Mouse (Mus musculus) heart, postnatal 36 days (tissue): ENCODE data around the gene Ankrd23. TPM values are rescaled to one million over a fixed set of nuclear protein-coding genes. Genes with fewer than 3 reads are reported as not detected.

Experiments used
- DNase-seq, 2 experiments: peaks; one replicate each; pipeline ENCODE4 v3.0.0; 2021 to 2022
- intact Hi-C: fragments of 180-260 bp; cut with DNase I; formaldehyde crosslinking; loops from one replicate; pipeline ENCODE4 v1.15.1; 2025
- total RNA-seq, 2 experiments: library from RNA; stranded (reverse); gene quantifications; 2 replicates each; pipeline ENCODE4 v1.2.3; 2021

Gene Ankrd23
- total RNA-seq, 2 experiments from 2014 or later = 203 to 373 TPM

DNA sequence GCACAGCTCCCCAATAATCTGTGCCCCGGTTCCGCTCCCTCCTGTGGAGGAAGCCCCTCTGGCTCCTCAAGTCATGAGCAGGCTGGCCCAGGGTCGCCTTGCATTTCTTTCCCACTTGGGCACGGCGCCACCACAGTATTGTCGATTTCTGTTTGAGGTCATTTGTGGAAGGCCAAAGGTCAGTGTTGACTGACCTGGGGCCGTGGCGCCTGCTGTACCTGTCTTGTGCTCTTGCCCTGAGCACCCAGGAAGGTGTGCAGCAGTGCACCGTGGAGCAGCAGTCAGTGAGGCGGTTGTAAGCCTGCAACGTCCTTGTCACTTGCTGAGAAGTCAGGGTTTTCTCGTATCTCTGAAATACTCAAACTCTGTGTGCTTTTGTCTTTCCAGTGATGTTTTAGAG lies 10.9 kb downstream of the Ankrd23 start:
- intact Hi-C loops = no loop called here
- no peak for DNase-seq

DNA sequence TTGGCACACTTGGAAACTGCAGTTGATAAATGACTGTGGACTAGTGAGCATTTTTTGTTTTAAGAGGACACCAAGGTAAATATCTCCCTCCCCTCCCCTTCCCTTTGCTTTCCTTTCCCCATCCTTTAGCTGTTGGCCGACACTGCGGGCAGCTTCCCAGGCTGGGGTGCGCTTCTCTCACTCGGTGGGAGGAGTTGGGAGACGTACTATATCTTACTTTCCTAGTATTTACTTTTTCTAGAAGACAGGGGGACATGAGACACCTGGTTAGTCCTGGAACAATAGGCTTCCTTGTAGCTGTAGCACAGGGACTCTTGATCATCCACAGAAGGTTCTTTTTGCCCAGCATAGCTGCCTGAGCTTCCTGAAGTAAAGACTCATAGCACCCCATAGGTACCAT lies 12.6 kb downstream of the Ankrd23 start:
- DNase-seq = no peak
- intact Hi-C loops = no loop called here

DNA sequence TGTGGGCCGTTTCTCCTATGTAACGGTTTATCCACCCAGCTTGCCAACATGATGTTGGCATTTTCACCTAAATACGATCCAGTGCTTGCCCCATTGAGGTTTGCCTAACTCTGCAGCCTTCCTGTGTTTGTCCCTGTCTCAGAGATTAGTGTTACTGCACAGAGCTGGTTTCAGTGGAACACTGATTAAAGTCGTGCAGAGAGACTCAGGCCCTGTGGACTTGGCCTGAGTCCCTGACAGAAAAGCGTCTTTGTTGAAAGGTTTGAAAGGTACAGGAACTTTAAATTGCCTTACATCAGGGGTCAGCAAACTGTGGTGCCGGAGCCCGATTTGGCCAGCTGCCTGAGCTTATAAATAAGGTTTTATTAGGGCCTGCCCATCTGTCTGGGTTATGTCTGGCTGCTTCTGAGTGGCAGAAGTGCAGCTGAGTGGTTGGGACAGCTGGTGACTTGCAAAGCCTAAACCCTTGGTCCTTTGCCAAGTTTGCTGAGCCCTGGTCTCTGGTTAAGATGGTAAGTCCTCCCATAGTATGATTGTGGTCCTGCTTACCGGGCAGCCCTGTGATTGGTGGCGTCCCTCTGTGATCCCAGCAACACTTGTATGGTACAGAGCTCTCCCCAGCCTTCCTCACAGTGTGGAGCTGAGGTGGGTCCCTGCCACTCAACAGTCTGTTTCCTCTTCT lies 13.2 kb downstream of the Ankrd23 start:
- intact Hi-C loops = no loop called here
- DNase-seq = no peak

DNA sequence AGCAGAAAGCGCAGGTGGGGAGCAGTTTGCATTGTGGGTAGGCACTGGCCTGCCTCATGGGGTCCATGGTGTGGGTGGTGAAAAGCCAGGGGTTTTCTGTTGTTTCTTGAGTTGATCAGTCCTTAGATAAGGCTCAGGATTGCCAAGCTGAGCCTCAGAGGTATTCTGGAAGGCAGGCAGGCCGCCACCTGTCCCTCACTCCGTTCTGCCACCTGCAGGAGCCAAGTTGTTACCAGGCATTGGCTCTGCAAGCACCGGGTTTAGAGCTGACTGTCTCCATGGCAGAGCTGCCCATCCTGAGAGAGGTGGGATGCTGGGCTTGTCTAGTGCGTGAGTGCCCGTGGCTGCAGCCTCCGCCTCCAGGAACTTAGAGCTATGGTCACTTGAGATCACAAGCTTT lies 14.5 kb downstream of the Ankrd23 start:
- DNase-seq = no peak
- intact Hi-C loops = no loop called here

DNA sequence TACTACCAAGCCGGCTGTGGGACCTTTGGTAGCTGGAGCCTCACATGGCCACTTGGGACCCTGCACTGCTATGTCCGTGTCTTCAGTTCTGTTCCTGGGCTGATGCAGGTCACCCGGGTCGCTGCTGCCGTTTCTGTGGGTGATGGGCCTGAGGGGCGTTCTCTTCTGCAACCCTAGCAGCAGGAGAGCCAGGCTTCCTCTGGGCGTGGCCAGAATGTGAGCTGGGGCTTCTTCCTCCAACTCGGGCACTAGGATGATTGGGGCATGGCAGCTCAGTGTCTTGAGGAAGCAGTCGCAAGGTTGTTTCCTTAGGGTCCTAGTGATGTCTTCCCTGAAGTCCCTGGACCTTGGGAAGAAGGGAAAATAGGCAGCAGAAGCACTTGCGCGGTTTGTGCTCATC lies 17.1 kb downstream of the Ankrd23 start:
- intact Hi-C loops = no loop called here

DNA sequence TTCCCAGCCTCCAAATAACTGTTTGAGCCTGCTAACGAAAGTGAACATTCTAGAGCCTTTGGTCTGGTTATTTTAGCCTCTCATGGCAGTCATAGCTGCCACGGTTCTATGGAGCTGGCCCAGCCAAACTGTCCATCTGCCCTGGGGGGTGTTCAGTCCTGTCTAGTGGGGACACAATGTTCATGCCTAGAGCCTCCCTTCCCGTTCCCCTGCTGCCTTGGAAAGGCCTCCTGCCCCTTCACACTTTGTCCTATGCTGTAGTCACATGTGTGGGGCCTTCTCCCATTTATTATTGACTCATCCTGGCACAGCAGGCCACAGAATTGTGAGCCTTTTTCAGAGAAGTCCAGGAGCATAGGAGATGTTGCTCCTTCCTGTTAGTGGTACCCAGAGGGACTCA lies 18.4 kb downstream of the Ankrd23 start:
- DNase-seq = no peak
- intact Hi-C loops = no loop called here

More for the DNA sequence above, 17.1 kb downstream of the Ankrd23 start:
- no peak for DNase-seq

DNA sequence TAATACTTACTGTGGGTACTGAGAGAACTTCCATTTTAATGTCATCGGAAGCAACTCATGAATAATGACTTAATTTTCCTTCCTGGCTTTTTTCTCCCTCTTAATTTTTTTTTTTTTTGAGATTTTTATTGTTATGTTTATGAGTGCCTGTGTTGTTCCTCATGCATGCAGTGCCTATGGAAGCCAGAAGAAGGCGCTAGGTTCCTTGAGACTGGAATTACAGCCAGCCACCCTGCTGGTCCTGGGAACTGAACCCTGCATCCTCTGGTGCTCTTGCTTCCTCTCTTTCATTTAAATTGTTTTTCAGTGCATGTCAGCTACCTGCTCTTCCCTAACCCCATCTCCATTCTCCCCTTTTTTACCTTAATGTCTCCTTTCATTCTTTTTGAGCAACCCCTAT lies 23.0 kb downstream of the Ankrd23 start:
- peak in 1 of 2 experiments; percentile 4 for DNase-seq
- intact Hi-C loops = loop anchor here (5.0 kb wide), 1 partner anchor 146 kb away; the partner anchor contains the start of gene Kansl3

DNA sequence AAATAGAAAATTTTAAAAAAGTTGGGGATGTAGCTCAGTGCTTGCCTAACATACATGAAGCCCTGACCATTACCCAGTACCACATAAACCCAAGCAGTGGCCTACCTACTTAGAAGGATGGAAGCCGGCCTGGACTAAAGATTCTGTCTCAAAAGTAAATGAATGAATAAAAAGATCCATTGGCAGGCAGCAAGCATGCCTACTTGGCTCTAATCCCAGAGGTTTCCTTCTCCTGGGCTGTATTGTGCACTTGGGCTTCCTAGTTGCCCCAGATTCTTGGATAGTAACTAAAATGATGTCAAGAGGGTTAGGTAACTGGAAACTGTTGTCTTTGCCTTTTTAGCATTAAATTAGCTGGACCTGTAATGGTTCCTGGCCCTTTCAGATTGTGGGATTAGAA lies 23.4 kb downstream of the Ankrd23 start:
- peak in 1 of 2 experiments; percentile 10 for DNase-seq
- intact Hi-C loops = loop anchor here (5.0 kb wide), 1 partner anchor 146 kb away; the partner anchor contains the start of gene Kansl3

DNA sequence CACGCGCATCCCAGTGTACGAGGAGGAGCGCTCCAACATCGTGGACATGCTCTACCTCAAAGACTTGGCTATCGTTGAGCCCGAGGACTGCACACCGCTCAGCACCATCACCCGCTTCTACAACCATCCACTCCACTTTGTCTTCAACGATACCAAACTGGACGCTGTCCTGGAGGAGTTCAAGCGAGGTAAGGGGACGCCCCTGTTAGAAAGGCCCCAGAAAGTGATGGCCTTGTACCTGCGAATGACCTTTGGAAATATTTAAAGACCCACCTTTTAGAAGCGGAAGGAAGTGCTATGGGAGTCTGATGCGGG lies 23.8 kb downstream of the Ankrd23 start:
- DNase-seq = no peak
- intact Hi-C loops = loop anchor here (5.0 kb wide), 1 partner anchor 146 kb away; the partner anchor contains the start of gene Kansl3

DNA sequence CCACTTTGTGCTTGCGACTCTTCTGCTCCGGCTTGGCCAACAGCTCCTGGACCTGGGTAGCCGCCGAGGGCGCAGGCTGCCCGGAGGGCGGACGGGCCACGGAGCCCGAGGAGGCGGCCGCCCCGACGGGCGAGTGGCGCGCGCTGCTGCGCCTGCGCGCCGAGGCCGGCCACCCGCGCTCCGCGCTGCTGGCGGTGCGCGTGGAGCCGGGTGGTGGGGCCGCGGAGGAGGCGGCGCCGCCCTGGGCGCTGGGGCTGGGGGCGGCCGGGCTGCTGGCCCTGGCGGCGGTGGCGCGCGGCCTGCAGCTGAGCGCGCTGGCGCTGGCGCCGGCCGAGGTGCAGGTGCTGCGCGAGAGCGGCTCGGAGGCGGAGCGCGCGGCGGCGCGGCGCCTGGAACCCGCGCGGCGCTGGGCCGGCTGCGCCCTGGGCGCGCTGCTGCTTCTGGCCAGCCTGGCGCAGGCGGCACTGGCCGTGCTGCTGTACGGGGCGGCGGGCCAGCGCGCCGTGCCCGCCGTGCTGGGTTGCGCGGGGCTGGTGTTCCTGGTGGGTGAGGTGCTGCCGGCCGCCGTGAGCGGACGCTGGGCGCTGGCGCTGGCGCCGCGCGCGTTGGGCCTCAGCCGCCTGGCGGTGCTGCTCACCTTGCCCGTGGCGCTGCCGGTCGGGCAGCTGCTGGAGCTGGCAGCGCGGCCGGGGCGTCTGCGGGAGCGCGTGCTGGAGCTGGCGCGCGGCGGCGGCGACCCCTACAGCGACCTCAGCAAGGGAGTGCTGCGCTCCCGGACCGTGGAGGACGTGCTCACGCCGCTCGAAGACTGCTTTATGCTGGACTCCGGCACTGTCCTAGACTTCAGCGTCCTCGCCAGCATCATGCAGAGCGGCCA lies 24.4 kb downstream of the Ankrd23 start:
- intact Hi-C loops = loop anchor here (5.0 kb wide), 1 partner anchor 145 kb away; the partner anchor contains the start of gene Kansl3
- DNase-seq = peak; percentile 36 to 64

DNA sequence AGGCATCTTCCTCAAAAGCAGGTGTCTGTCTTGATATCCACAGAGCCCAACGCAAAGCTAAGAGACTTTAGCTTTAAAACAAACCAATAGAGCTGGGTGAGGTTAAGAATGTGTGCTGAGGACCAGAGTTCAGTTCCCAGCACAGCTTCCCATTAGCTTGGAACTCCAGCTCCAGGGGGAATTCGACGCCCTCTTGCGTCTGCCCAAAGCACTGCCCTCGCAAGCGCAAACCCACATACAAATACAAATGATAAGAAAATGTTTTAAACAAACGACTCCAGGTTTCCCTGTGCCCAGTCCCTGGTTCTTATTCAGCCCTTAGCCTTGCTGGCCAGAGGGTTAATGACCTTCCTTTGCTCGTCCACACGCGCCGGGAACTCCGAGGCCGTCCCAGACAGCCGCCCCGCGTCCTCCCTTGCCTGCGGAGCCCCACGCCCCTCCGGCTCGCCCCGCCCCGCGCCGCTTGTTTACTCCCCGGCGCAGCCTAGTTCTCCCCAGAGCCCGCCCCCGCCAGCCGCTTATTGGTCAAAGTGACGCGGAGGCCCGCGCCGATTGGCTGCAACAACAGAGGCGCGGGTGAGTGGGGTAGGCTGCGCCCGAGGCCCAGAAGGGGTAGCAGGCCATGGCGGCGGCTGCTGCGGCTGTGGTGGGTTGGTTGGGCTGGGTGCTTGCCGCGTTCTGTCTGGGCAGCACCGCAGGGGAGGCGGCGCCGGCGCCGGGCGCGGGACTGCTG lies 25.2 kb downstream of the Ankrd23 start, which contains the start of gene Cnnm3:
Gene Cnnm3, plus strand, starts transcription at position 579 of the 733 bp plus-strand sequence.
- intact Hi-C loops = loop anchor here (2.0 to 5.0 kb wide), 2 partner anchors 39 to 144 kb away; partner anchors contain the start of gene Kansl3
- DNase-seq = peak; percentile 100

DNA sequence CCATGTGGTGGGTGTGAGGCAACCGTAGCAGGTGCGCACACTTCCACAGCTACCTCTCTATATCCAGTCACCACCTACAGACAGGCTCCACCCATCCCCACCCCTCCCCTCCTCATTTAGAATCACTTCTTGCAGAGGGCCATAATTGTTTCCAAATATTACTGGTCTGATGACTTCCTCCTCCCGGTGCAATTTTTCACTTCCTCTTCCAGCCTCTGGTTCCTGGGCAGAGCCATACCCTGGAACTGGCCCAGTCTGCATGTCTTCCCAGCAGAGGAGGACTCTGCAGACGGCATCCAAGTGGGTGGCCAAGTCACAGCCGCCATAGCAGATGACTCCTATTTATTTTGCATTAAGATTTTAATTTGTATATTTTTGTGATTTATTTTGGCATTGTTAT lies 28.4 kb downstream of the Ankrd23 start:
- intact Hi-C loops = no loop called here
- no peak for DNase-seq

DNA sequence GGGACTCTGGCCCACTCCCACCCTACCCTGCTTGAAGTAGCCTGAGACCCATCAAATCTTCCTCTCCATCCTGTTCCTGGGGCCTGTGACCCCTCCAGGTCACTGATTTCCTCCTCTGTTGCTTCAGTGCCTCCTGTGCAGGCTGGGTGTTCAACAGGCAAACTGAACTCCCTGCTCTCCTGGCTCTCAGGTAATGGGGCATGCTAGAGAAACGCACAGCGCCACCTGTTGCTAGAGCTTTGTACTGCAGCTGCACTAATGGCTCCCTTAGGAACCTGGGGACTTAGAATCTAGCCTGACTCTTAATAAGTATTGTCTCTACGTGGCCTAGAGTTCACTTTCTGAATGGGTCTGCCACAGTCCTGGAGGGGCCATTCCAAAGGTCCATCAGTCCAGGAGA lies 35.4 kb downstream of the Ankrd23 start:
- DNase-seq = peak; percentile 78 to 89
- intact Hi-C loops = no loop called here

DNA sequence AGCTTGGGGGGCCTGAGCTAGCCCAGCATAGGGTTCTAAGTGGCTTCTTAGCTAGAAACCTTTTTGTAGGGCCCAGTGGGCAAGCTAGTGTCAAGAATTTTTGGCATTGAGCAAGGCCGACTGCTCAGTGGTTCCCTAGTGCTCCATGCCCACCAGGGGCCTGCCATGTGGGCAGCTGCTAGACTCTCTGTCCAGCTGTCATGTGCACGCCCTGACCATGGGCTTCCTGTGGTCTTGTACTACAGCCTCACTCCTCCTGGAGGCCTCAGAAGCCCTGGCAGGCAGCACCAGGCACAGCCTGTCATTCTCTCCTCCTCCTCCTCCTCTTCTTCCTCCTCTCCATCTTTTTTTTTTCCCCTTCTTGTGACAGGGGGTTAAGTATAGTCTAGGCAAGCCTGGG lies 39.4 kb downstream of the Ankrd23 start:
- intact Hi-C loops = no loop called here
- DNase-seq = no peak

DNA sequence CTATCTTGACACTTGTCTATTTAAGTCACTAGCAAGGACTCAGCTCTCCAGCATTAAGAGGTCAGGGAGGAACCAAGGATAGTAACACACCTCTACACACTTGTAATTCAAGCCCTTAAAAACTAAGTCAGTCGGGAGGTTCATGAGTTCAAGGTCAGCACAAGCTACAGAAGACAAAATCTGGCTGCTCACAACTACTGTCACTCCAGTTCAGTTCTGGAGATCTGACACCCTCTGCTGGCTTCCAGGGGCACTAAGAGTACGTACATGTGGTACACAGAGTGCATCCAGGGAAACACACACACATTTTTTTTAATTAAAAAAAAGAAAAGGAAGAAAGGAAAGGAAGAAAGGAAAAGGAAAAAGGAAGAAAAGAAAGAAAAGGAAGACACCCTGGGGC lies 40.0 kb downstream of the Ankrd23 start:
- DNase-seq = no peak

DNA sequence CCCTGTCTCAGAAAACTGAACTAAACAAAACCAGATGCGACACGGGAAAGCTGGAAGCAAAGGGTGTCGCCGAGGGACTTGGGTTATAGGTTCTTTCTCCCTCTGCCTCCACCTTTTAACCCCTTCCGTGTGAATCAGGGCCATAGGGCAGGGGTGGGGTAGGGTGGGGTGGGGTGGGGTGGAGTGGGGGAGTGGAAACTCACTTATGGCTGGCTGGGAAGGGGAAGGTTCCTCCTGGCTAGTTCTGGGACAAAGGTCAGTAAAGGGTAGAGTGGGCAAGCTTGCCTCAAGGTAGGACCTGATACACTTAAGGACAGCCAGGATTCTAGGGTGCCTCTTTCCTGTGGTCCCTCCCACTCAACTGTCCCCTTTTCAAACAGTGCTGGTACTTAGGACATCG lies 43.4 kb downstream of the Ankrd23 start:
- no peak for DNase-seq
- intact Hi-C loops = loop anchor here (2.0 to 5.0 kb wide), 3 partner anchors 51 to 168 kb away; partner anchors contain the start of gene Kansl3

More for the DNA sequence above, 40.0 kb downstream of the Ankrd23 start:
- intact Hi-C loops = no loop called here

DNA sequence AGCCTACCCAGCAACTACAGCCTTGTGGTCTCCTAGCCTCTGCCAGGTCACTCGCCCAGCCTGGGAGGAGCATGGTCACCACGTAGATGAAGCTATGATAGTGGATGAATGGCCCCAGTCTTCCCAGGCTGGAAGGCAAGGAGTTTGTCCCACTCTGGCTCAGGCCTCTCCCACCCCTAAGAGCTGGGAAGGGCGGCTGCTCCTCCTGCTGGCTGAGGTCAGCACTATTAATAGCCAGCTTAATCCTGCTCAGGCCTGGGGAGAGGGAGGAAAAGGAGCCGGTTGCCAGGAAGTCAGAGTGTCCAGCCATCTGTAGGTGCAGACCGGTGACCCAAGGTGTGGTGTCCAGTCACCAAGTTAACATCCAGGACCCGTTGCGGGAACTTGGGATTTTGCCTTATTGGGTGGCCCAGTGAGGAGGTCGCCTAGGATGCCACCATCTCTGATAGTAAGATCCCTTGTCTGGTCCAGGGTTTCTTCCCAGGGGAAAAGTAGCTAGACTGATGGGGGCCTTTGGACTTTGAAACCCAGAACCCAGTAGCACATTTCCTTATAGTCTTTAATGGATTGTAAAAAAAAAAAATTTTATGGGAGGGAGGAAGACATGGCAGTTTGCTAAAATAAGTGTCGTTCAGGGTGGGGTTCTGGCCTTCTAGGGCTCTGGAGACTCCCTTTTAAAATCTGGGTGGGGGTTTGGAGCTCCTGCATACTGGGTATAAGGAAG lies 44.1 kb downstream of the Ankrd23 start:
- intact Hi-C loops = loop anchor here (2.0 to 5.0 kb wide), 3 partner anchors 50 to 168 kb away; partner anchors contain the start of gene Kansl3
- DNase-seq = peak; percentile 59 to 70

DNA sequence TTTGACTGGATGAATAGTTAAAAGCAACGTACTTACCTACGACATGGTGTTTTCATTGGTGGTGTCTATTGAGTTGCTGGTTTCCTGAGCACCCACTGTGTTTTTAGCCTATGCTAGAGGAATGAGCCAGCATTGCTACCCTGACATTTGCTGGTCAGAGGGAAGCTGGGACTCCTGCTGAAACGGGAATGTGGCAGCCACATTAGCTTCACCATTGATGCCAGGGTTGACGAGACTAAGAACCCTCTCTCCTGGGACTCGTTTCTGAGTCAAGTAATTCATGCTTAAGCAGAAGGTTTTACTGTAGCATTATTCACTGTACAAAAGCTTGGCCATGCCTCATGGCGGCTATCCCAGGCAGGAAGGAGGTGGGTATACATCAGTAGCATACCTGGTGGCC lies 47.0 kb downstream of the Ankrd23 start:
- no peak for DNase-seq
- intact Hi-C loops = loop anchor here (2.0 to 5.0 kb wide), 3 partner anchors 17 to 122 kb away; partner anchors contain the start of gene Kansl3

DNA sequence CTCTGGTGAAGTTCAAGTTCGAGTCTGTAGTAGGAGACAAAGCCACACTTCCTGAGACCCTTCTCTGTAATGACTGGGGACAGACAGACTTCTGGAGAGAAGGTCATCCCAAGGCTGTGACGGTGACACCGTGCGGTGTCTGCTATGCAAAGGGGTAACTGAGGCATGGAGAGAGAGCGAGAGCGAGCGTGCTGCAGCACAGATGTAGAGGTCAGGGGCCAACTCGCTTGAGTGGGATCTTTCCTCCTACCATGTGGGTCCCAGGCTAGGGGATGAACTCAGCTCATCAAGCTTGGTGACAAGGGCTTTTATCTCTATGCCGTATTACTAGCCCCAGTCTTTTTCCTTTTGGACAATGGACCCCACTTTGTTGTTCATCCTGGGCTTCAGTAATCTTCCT lies 49.6 kb downstream of the Ankrd23 start:
- DNase-seq = no peak

DNA sequence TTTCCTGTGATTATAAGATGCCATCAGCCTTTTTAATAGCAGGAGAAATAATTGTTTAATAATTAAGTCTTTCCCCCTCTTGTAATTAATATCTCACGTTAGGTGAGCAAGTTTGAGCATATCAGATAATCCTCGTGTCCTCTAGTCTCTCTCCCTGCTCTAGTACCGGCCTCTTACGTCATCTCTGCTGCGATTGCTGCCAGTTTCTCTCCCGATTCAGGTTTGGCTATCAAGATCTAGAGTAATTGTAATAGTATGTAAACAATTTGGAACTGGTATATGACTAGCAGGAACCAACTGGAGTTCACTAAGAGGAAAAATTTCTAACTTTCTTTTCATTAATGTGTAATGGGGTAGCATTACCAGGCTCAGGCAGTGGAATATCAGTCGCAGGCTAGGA lies 51.6 kb downstream of the Ankrd23 start:
- no peak for DNase-seq
- intact Hi-C loops = no loop called here

More for the DNA sequence above, 49.6 kb downstream of the Ankrd23 start:
- intact Hi-C loops = no loop called here
